Mouse (Mus musculus) intestine, postnatal 0 days (tissue): Measurements from ENCODE around the gene Slc25a28. TPM values are rescaled to one million over a fixed set of nuclear protein-coding genes. Genes with fewer than 3 reads are reported as not detected.

Experiments used
- ATAC-seq: fragments of 200-750 bp; cut with Nextera tagmentation; 2 replicates; pipeline ENCODE4 v1.8.0; 2017; ENCODE audit warnings: mild to moderate bottlenecking, moderate TSS enrichment, moderate library complexity
- H3K27ac ChIP-seq: fragments of 300-500 bp; sonication (generic); 2 replicates; pipeline ENCODE4 v1.5.1; 2014; ENCODE audit warnings: mild to moderate bottlenecking, low read depth, low read length, moderate library complexity
- H3K27me3 ChIP-seq: fragments of 300-500 bp; sonication (generic); replicated peaks from 2 replicates; pipeline ENCODE4 v1.6.1; 2014; ENCODE audit warnings: low read length, mixed read lengths; ENCODE audit not compliant: control insufficient read depth, insufficient read depth
- H3K36me3 ChIP-seq: fragments of 300-500 bp; sonication (generic); 2 replicates; pipeline ENCODE4 v1.6.1; 2014; ENCODE audit warnings: mild to moderate bottlenecking, moderate library complexity; ENCODE audit not compliant: control insufficient read depth, insufficient read depth
- H3K4me1 ChIP-seq: fragments of 300-500 bp; sonication (generic); replicated peaks from 2 replicates; pipeline ENCODE4 v1.6.1; 2014; ENCODE audit warnings: antibody characterized with exemption, low read length, mixed read lengths; ENCODE audit not compliant: control insufficient read depth, insufficient read depth
- H3K4me2 ChIP-seq: fragments of 300-500 bp; sonication (generic); replicated peaks from 2 replicates; pipeline ENCODE4 v1.6.1; 2014; ENCODE audit warnings: low read depth, mild to moderate bottlenecking, moderate library complexity
- H3K4me3 ChIP-seq: fragments of 300-500 bp; sonication (generic); 2 replicates; pipeline ENCODE4 v1.5.1; 2014; ENCODE audit warnings: low read depth, low read length
- H3K9ac ChIP-seq: fragments of 300-500 bp; sonication (generic); 2 replicates; pipeline ENCODE4 v1.6.1; 2014; ENCODE audit warnings: mild to moderate bottlenecking, low read depth, low read length
- H3K9me3 ChIP-seq: fragments of 300-500 bp; sonication (generic); 2 replicates; pipeline ENCODE4 v1.6.1; 2016; ENCODE audit warnings: mixed run types; ENCODE audit not compliant: control insufficient read depth
- CTCF ChIP-seq: sonication (generic); IDR thresholded peaks from 2 replicates; pipeline ENCODE4 v1.5.1; 2016; ENCODE audit warnings: low read depth, mild to moderate bottlenecking, control low read depth, antibody characterized with exemption, moderate library complexity
- WGBS: fragments of 180-500 bp; shearing (Covaris S2); extraction: QIAGEN DNeasy Blood & Tissue Kit; methylation state at CpG from one replicate; pipeline ENCODE4 v1.1.7; 2014; 5-methylcytosine and 5-hydroxymethylcytosine counted together
- polyA plus RNA-seq: library from polyadenylated mRNA; unstranded; fragments of >200 nt; fragmentation: Nextera tagmentation; extraction: Ambion mirVana; gene quantifications from 2 replicates; pipeline ENCODE4 v1.2.1, GENCODE M21; 2015

The Slc25a28 gene
- polyA plus RNA-seq, 1 experiment from 2014 or later = 20.6 TPM

GRCm38 (mm10) chr19:43681541-43681940, 6.9 kb upstream of the Slc25a28 start:
- Histone ChIP-seq H3K4me1 (peaks cover 2% of the 10 kb centered on the region; the same call in 1 of the 2 replicates), H3K9ac (no peak overlapping the region), H3K27ac (no peak overlapping the region), H3K36me3 (no peaks in the 10 kb centered on the region; the same call in 1 of the 2 replicates), H3K4me2 (no peak overlapping the region), H3K27me3 (no peaks in the 10 kb centered on the region), H3K4me3 (no peak overlapping the region), H3K9me3 (no peaks in the 10 kb centered on the region)
- WGBS = 76% methylated on average over 4 of the region's 4 CpGs
- ATAC-seq = no peak
- TF ChIP-seq CTCF = no peak

- no peak overlapping the region for H3K9ac ChIP-seq
- TF ChIP-seq CTCF = no peak
- H3K9me3 ChIP-seq = no peaks in the 10 kb centered on the region
- H3K4me2 ChIP-seq = no peak overlapping the region
- ATAC-seq = no peak
- H3K27me3 ChIP-seq = no peaks in the 10 kb centered on the region
- H3K27ac ChIP-seq = no peak overlapping the region; the same call in 1 of the 2 replicates
- H3K4me3 ChIP-seq = no peak overlapping the region
- no peaks in the 10 kb centered on the region; the same call in 1 of the 2 replicates for H3K36me3 ChIP-seq
- H3K4me1 ChIP-seq = peaks cover 6% of the 10 kb centered on the region; the same call in 1 of the 2 replicates
- 63% methylated on average over 10 of the region's 10 CpGs for WGBS
These were observed 4.8 kb upstream of the Slc25a28 start for GRCm38 (mm10) chr19:43679474-43679981.

- no peaks in the 10 kb centered on the region; the same call in 1 of the 2 replicates for H3K36me3 ChIP-seq
- H3K27me3 ChIP-seq = no peaks in the 10 kb centered on the region
- WGBS = 70% methylated on average over 8 of the region's 8 CpGs
- no peak for TF ChIP-seq CTCF
- H3K4me3 ChIP-seq = no peak overlapping the region
- no peak overlapping the region for H3K9ac ChIP-seq
- H3K4me1 ChIP-seq = peaks cover 6% of the 10 kb centered on the region; the same call in 1 of the 2 replicates
- no peak overlapping the region for H3K27ac ChIP-seq
- no peaks in the 10 kb centered on the region for H3K9me3 ChIP-seq
- H3K4me2 ChIP-seq = no peak overlapping the region
- no peak for ATAC-seq
These were observed 3.9 kb upstream of the Slc25a28 start for GRCm38 (mm10) chr19:43678467-43679003.

- H3K4me1 ChIP-seq = peaks cover 14% of the 10 kb centered on the region
- no peaks in the 10 kb centered on the region for H3K9me3 ChIP-seq
- TF ChIP-seq CTCF = no peak
- peak overlapping the region; percentile 93 for H3K27ac ChIP-seq
- H3K36me3 ChIP-seq = no peaks in the 10 kb centered on the region; the same call in 1 of the 2 replicates
- no peaks in the 10 kb centered on the region for H3K27me3 ChIP-seq
- H3K4me3 ChIP-seq = peak overlapping the region; percentile 88
- WGBS = 1% methylated on average over 43 of the region's 43 CpGs
- peak; percentile 3 for ATAC-seq
- peak overlapping the region; percentile 58 for H3K9ac ChIP-seq
- H3K4me2 ChIP-seq = peak overlapping the region; percentile 86
These were observed 1.1 kb upstream of the Slc25a28 start for GRCm38 (mm10) chr19:43675525-43676400.

- H3K27me3 ChIP-seq = no peaks in the 10 kb centered on the region
- H3K9ac ChIP-seq = peak overlapping the region; percentile 80
- peaks cover 14% of the 10 kb centered on the region for H3K4me1 ChIP-seq
- H3K27ac ChIP-seq = peak overlapping the region; percentile 93
- WGBS = under 1% methylated on average over 29 of the region's 29 CpGs
- no peaks in the 10 kb centered on the region for H3K9me3 ChIP-seq
- TF ChIP-seq CTCF = no peak
- no peak for ATAC-seq
- H3K4me3 ChIP-seq = peak overlapping the region; percentile 88
- peak overlapping the region; percentile 81 for H3K4me2 ChIP-seq
- H3K36me3 ChIP-seq = no peaks in the 10 kb centered on the region; the same call in 1 of the 2 replicates
These were observed 378 bp downstream of the Slc25a28 start for GRCm38 (mm10) chr19:43674316-43674689.

- no peaks in the 10 kb centered on the region for H3K9me3 ChIP-seq
- no peaks in the 10 kb centered on the region; the same call in 1 of the 2 replicates for H3K36me3 ChIP-seq
- no peak for TF ChIP-seq CTCF
- 2% methylated on average over 21 of the region's 21 CpGs for WGBS
- peaks cover 14% of the 10 kb centered on the region for H3K4me1 ChIP-seq
- peak overlapping the region; percentile 88 for H3K4me3 ChIP-seq
- no peak for ATAC-seq
- H3K27ac ChIP-seq = peak overlapping the region; percentile 93
- H3K27me3 ChIP-seq = no peaks in the 10 kb centered on the region
- H3K9ac ChIP-seq = peak overlapping the region; percentile 80
- H3K4me2 ChIP-seq = peak overlapping the region; percentile 81
These were observed 967 bp downstream of the Slc25a28 start for GRCm38 (mm10) chr19:43673513-43674315.
